Mouse (Mus musculus): ENCODE measurements around the gene Gpr162.

Gene Gpr162

GRCm38 (mm10) chr6:124811701-124812560 is 51.9 kb downstream of the Gpr162 start:
- no peak for DNase-seq (ENCODE audit: low read depth, low spot score)

- peak; percentile 24 for DNase-seq (ENCODE audit: low read depth, low spot score)
Observed at GRCm38 (mm10) chr6:124811403-124811665, 52.4 kb downstream of the Gpr162 start.

DNA sequence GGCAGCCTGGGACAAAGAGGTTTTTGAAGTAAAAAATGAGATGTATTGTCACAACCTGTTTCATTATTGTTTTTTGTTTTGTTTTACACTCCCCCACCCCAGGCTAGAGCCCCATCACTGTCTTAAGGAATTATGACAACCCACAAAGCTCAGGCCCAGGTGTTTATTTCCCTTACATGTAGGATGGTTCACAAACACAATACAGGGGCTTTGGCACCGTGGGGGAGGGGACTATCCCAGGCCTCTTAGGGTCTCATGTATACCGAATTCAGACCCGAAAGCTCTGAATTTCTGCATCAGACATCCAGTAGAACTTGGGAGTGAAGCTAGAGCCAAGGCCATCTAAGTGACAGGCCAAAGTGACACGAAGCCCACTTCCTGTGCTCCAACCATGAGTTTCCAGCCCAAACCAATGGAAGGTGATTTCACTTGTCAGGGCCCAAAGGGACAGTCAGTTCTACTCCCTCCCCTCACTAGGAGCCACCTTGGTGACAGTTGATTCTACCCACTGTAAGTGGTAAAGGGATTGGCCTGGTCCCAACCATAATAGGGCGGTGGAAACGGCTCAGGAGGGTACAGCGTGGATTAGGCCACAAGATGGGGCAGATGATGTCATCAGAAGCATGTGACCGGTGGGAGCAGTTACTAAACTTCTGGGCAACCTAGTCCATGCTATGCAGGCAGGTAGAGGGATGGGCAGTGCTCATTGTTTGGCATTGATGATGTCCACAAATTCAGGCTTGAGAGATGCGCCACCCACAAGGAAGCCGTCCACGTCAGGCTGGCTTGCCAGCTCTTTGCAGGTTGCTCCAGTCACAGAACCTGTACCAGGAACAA is 53.0 kb downstream of the Gpr162 start:
- peak; percentile 18 for DNase-seq (ENCODE audit: low read depth, low spot score)

- peak; percentile 61 for DNase-seq (ENCODE audit: low read depth, low spot score)
Observed at GRCm38 (mm10) chr6:124809775-124810538, 53.8 kb downstream of the Gpr162 start.

DNA sequence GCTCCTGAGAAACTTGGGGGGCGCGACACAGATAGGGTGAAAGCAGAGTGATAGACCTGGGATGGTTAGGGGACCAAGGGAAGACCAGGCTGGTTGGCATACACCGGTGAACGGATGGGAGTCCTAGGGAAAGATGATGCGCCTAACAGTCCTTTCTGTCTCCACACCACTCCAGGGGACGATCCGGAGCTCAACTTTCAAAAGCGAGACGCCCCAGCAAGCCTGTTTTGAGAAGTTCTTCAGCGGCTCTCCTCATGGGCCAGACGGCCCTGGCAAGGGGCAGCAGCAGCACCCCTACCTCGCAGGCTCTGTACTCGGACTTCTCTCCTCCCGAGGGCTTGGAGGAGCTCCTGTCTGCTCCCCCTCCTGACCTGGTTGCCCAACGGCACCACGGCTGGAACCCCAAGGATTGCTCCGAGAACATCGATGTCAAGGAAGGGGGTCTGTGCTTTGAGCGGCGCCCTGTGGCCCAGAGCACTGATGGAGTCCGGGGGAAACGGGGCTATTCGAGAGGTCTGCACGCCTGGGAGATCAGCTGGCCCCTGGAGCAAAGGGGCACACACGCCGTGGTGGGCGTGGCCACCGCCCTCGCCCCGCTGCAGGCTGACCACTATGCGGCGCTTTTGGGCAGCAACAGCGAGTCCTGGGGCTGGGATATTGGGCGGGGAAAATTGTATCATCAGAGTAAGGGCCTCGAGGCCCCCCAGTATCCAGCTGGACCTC is 54.6 kb downstream of the Gpr162 start:
- peak; percentile 91 for DNase-seq (ENCODE audit: low read depth, low spot score)

All from 3T3-L1 (cell line).